In genomic region chr7:139692211-139692610, GRCm38 (mm10) we compare ENCODE assay signal across 24 mouse cellular contexts. TPM values are rescaled to one million over a fixed set of nuclear protein-coding genes. Genes with fewer than 3 reads are reported as not detected.
DNase-seq lines count a peak whose midpoint lies in the region; ATAC-seq and TF ChIP-seq lines count a peak whose summit lies in the region.
"Had no signal": no experiment of that assay in that cellular context is flagged by ENCODE, and none has a peak within 500 bp of the region (broad histone marks: within the 10 kb centered on the region; RNA-seq: fewer than 3 reads in every experiment).

No protein-coding gene starts in this region.

- no peak overlapping the region for H3K4me2 ChIP-seq in heart, embryonic 11.5 days
- H3K4me2 ChIP-seq in liver, embryonic 11.5 days: no peak overlapping the region
- H3K4me2 ChIP-seq in liver, postnatal 0 days (ENCODE audit: low read depth, low read length): no peak overlapping the region
- H3K4me2 ChIP-seq: embryonic facial prominence, embryonic 13.5 days; embryonic facial prominence, embryonic 15.5 days; forebrain, embryonic 12.5 days had no signal

- DNase-seq in heart, embryonic 10.5 days (ENCODE audit: low spot score): peak; percentile 63
- peak; percentile 4 for DNase-seq in liver, embryonic 11.5 days (ENCODE audit: low spot score)
- no peak for DNase-seq in liver, postnatal 0 days
- DNase-seq in cerebellum, postnatal 36 days: no peak
- DNase-seq: adrenal gland, adult 8-10 months; adrenal gland, postnatal 14 days; adrenal gland, postnatal 36 days; cerebellum, adult 11-12 months; cerebellum, adult 2 months; cerebellum, adult 9-10 months; cerebellum, postnatal 10 days; cerebellum, postnatal 25 days; embryo, embryonic 11 days had no signal

- H3K4me1 ChIP-seq in heart, embryonic 10.5 days: no peaks in the 10 kb centered on the region
- H3K4me1 ChIP-seq in heart, embryonic 11.5 days (ENCODE audit: control insufficient read depth, insufficient read depth, low read length): no peaks in the 10 kb centered on the region
- H3K4me1 ChIP-seq in liver, embryonic 11.5 days (replicated peaks; ENCODE audit: control insufficient read depth, insufficient read depth, low read length): no peaks in the 10 kb centered on the region
- H3K4me1 ChIP-seq in liver, postnatal 0 days (ENCODE audit: insufficient read depth): no peaks in the 10 kb centered on the region
- H3K4me1 ChIP-seq: embryonic facial prominence, embryonic 13.5 days; embryonic facial prominence, embryonic 15.5 days; forebrain, embryonic 10.5 days; forebrain, embryonic 12.5 days had no signal

- no peaks in the 10 kb centered on the region for H3K9me3 ChIP-seq in heart, embryonic 10.5 days
- H3K9me3 ChIP-seq in heart, embryonic 11.5 days (replicated peaks; ENCODE audit: control insufficient read depth, low read length): no peaks in the 10 kb centered on the region
- no peaks in the 10 kb centered on the region for H3K9me3 ChIP-seq in liver, embryonic 11.5 days (ENCODE audit: control insufficient read depth, low read length)
- no peaks in the 10 kb centered on the region for H3K9me3 ChIP-seq in liver, postnatal 0 days (ENCODE audit: low read length)
- H3K9me3 ChIP-seq: embryonic facial prominence, embryonic 13.5 days; embryonic facial prominence, embryonic 15.5 days; forebrain, embryonic 10.5 days; forebrain, embryonic 12.5 days had no signal

- no peak for TF ChIP-seq CTCF in liver, postnatal 0 days (IDR thresholded peaks at IDR 0.05; ENCODE audit: low read depth)

- 84% methylated on average over 11 of the region's 11 CpGs for whole genome bisulfite sequencing in heart, embryonic 10.5 days
- 76% methylated on average over 11 of the region's 11 CpGs for WGBS in heart, embryonic 11.5 days (ENCODE audit: insufficient replicate concordance)
- WGBS in liver, embryonic 11.5 days: 79% methylated on average over 11 of the region's 11 CpGs
- 74% methylated on average over 11 of the region's 11 CpGs for WGBS in liver, postnatal 0 days (ENCODE audit: insufficient replicate concordance)

- H3K9ac ChIP-seq in heart, embryonic 11.5 days (ENCODE audit: low read depth, low read length): no peak overlapping the region
- H3K9ac ChIP-seq in liver, embryonic 11.5 days (ENCODE audit: low read depth, low read length): no peak overlapping the region
- H3K9ac ChIP-seq in liver, postnatal 0 days (replicated peaks): no peak overlapping the region
- H3K9ac ChIP-seq: embryonic facial prominence, embryonic 13.5 days; embryonic facial prominence, embryonic 15.5 days; forebrain, embryonic 12.5 days had no signal

- no peaks in the 10 kb centered on the region; the same call in 1 of the 2 replicates for H3K27me3 ChIP-seq in heart, embryonic 10.5 days (ENCODE audit: insufficient read depth, poor library complexity, severe bottlenecking)
- no peaks in the 10 kb centered on the region for H3K27me3 ChIP-seq in heart, embryonic 11.5 days (ENCODE audit: control insufficient read depth, insufficient read depth, low read length)
- no peaks in the 10 kb centered on the region for H3K27me3 ChIP-seq in liver, embryonic 11.5 days (replicated peaks; ENCODE audit: control insufficient read depth, insufficient read depth, low read length)
- no peaks in the 10 kb centered on the region for H3K27me3 ChIP-seq in liver, postnatal 0 days (ENCODE audit: insufficient read depth, low read length)
- H3K27me3 ChIP-seq: embryonic facial prominence, embryonic 13.5 days; embryonic facial prominence, embryonic 15.5 days; forebrain, embryonic 12.5 days; Patski had no signal

- no peak for TF ChIP-seq EP300 in liver, postnatal 0 days (IDR thresholded peaks at IDR 0.05; ENCODE audit: low read depth)

- no peaks in the 10 kb centered on the region for H3K36me3 ChIP-seq in heart, embryonic 10.5 days
- H3K36me3 ChIP-seq in heart, embryonic 11.5 days (ENCODE audit: control insufficient read depth, insufficient read depth, low read length): no peaks in the 10 kb centered on the region
- H3K36me3 ChIP-seq in liver, embryonic 11.5 days (ENCODE audit: control insufficient read depth, insufficient read depth, low read length): no peaks in the 10 kb centered on the region
- H3K36me3 ChIP-seq in liver, postnatal 0 days (replicated peaks; ENCODE audit: insufficient read depth, low read length): no peaks in the 10 kb centered on the region
- H3K36me3 ChIP-seq: embryonic facial prominence, embryonic 13.5 days; embryonic facial prominence, embryonic 15.5 days; forebrain, embryonic 10.5 days; forebrain, embryonic 12.5 days; G1E had no signal

- no peak for ATAC-seq in heart, embryonic 11.5 days (replicated peaks; ENCODE audit: insufficient number of reproducible peaks, low FRiP score, low TSS enrichment)
- no peak for ATAC-seq in liver, embryonic 11.5 days (replicated peaks; ENCODE audit: low FRiP score)
- no peak for ATAC-seq in liver, postnatal 0 days
- ATAC-seq: activated CD4-positive, CD25-positive, alpha-beta regulatory T cell, adult 4 months; forebrain, embryonic 14.5 days; forebrain, embryonic 16.5 days; Patski had no signal

- no peak overlapping the region for H3K4me3 ChIP-seq in heart, embryonic 10.5 days
- H3K4me3 ChIP-seq in heart, embryonic 11.5 days (ENCODE audit: low read depth, low read length): no peak overlapping the region
- H3K4me3 ChIP-seq in liver, embryonic 11.5 days (ENCODE audit: low read depth, low read length): no peak overlapping the region
- H3K4me3 ChIP-seq in liver, postnatal 0 days (ENCODE audit: low read depth, low read length): no peak overlapping the region
- H3K4me3 ChIP-seq: embryonic facial prominence, embryonic 13.5 days; embryonic facial prominence, embryonic 15.5 days; erythroblast, embryonic 14.5 days; forebrain, embryonic 10.5 days; forebrain, embryonic 12.5 days had no signal

- no peak overlapping the region for H3K27ac ChIP-seq in heart, embryonic 10.5 days
- no peak overlapping the region for H3K27ac ChIP-seq in heart, embryonic 11.5 days (ENCODE audit: low read depth, low read length)
- H3K27ac ChIP-seq in liver, embryonic 11.5 days (ENCODE audit: low read depth, low read length): no peak overlapping the region
- no peak overlapping the region for H3K27ac ChIP-seq in liver, postnatal 0 days (ENCODE audit: low read depth)
- H3K27ac ChIP-seq: embryonic facial prominence, embryonic 13.5 days; embryonic facial prominence, embryonic 15.5 days; forebrain, embryonic 10.5 days; forebrain, embryonic 12.5 days had no signal

RNA-seq across cellular contexts. Expression of gene Cfap46, which starts 8.6 kb away (rescaled TPM):
- 0.16 TPM in 1 of 2 replicates, not detected in the other for polyA plus RNA-seq in heart, embryonic 10.5 days (2016; fragmentation: Nextera tagmentation; extraction: Ambion mirVana)
- polyA plus RNA-seq in heart, embryonic 11.5 days (2014; fragmentation: Nextera tagmentation; extraction: Ambion mirVana): not detected in 2 replicates
- polyA plus RNA-seq in liver, embryonic 11.5 days (2014; fragmentation: Nextera tagmentation; extraction: Ambion mirVana): not detected in 2 replicates
- not detected in 2 replicates for polyA plus RNA-seq in liver, postnatal 0 days (2015; fragmentation: Nextera tagmentation; extraction: Ambion mirVana)
- polyA plus RNA-seq: activated CD4-positive, CD25-positive, alpha-beta regulatory T cell, adult 4 months; erythroblast, embryonic 14.5 days; G1E had no signal

Comparison
In these comparisons a context has a peak if more than half of its experiments do, and no peak if none do; other contexts are left out.
1. DNase-seq: peak in heart, embryonic 10.5 days (single experiment) and liver, embryonic 11.5 days (single experiment); none in liver, postnatal 0 days (single experiment) and cerebellum, postnatal 36 days (0 of 2).